Mouse (Mus musculus): ENCODE results near the gene Lrrc8e.

Gene Lrrc8e

DNA sequence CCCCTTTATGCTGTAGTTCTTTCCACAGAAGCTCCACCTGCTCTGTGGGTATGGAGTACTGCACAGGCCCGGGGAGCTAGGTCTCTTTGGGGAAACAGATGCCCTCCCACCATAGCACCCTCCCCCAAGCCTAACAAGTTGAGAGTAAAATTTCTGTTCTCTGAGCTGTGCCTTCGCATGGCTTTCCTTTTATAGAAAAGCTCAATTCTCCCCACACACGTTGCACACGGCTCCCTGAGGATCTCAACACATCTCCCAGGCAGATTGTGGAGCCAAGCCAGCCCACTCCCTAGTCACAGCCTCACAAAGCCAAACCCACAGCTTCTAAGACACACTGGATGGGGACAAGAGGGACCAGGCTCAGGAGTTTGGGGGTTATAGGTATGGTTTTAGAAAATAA is 30.3 kb downstream of the Lrrc8e start:
- no peak for DNase-seq (ENCODE audit: low spot score in 2 of 2)

DNA sequence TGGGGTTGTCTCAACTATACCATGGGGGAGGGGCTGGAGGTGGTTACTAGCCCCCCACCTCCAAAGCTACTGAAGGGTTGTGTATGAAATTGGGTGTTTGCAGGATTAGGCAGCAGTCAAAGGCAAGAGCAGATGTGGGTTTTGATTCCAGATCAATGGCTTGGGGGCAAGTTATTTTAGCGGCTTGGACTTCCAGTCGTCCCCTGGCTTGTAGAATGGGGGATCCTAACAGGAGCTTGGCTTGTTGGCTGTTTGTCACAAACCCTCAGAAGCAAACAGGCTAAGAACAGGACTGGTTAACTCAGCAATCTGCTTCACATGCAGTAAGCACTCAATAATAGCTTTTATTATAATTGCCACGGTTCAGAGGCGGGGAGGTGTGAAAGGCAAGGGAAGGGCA is 30.7 kb downstream of the Lrrc8e start:
- DNase-seq (ENCODE audit: low spot score in 2 of 2) = no peak

DNA sequence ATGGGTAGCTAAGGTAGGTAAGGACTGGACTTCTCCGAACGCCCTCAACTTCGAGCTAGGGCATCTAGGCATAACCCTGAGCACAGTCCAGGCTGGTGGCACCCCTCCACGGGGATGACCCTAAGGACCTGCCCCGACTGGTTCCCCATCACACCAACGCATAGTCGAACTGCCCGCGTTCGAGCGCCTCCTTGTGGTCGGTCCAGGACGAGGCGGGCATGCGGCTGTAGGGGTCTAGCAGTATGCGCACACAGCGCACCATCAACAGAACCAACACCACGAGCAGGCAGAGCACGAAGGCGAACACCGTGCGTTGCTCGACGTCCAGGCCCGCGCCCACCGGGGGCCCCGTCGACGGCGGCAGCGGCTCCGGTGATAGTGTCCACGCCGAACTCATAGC is 31.6 kb downstream of the Lrrc8e start:
- DNase-seq (ENCODE audit: low spot score in 2 of 2) = peak; percentile 78 to 88

DNA sequence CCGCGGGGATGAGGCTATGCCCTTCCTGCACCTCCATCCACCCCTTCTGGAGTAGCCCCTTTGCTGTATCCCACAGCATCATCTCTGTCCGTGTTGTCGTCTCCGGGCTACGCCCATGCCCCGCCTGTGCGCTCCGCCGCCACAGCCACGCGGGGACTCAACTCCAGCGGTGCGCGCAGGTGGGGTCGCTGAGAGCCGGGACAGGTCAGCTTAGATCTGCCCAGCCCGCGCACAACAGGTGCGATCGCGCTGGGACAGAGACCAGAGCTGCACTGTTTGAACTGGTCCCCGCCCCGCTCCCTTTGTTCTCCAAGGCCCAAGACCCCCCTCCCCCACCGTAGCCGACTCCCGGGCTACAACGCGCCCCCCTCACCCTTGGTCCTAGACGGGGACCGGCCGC is 32.1 kb downstream of the Lrrc8e start:
- DNase-seq (ENCODE audit: low spot score in 2 of 2) = peak in 1 of 2 experiments; percentile 46

DNA sequence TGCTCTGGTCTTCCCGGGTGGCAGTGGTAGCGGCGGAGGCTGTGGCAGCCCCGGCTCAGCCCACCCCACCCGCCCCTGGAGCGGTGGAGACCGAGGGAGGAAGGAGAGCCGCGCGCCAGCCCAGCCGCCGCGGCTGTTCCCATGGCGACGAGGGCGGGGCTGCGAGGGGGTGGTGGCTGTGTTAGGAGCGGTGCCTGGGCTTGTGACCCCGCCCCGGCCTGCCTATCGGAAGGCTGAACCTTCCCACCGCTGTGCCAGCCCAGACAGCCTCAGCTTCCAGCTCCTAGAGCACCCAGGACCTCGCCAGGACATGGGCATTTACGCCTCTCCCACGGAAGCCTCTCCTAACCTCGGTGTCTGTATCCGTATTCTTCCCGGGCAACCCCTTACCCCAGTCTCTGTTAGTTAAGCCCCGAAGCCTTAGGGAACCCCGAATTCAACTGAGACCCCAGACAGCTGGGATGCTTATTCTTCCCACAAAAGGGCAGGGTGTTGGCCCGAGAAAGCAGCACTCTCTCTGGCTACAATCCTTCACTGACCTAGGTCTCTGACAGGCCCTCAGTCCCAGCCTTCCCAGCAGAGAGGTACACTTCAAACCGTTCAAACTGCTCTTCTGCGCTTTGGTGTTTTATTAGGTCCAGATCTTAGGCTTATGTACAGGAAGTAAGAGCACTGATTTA is 32.6 kb downstream of the Lrrc8e start, which contains the start of gene Ctxn1:
Gene Ctxn1 (minus strand): TSS at position 150 of the 680 bp plus-strand sequence.
- peak; percentile 92 to 97 for DNase-seq (ENCODE audit: low spot score in 2 of 2)

DNA sequence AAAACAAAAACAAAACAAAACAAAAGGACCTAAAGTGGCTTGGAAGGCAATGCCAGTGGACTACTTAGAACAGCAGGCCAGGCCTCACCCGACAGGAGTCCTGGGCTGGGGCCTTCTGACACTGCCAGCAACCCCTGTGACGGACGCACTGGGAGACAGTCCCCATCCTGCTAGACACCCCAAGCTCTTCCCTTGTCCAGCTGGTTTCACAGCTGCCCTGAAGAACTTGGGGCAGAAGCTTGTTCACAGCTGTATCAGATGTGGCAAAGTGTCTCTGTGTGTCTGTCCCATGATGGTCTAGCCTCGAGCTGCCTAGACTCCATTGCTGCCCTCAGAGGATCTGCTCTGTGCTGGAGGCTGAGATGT is 33.2 kb downstream of the Lrrc8e start:
- no peak for DNase-seq (ENCODE audit: low spot score in 2 of 2)

DNA sequence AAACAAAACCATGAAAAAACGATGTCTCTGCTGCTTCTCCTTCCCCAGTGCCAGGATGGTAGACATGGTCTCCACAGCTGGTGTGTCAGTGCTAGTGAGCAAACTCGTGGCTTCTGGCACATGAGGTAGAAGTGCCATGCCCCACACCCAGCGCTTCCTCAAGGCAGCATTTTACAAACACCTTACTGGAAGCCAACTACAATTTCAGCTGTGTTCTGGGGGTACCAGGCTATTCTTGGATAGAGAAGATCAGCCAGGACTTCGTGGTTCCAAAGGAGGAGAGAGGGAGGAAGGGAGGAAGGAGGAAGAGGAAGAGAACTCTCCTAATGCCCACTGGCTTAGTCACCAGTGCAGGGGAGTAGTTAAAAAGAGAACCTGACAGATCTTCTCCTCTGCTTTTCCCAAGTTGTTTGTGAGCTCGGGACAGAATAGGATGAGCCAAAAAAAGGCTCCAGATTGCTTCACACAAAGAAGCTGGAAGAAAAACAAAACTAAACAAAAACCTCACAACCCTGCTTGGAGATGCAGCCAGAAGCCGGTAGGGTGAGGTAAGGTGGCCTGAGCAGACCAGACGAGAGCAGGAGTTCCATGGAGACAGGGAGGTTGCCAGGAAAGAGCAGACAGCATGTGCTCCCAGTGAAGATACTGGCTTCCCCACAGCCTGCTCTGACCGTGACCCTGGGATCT is 36.6 kb downstream of the Lrrc8e start:
- no peak for DNase-seq (ENCODE audit: low spot score in 2 of 2)

DNA sequence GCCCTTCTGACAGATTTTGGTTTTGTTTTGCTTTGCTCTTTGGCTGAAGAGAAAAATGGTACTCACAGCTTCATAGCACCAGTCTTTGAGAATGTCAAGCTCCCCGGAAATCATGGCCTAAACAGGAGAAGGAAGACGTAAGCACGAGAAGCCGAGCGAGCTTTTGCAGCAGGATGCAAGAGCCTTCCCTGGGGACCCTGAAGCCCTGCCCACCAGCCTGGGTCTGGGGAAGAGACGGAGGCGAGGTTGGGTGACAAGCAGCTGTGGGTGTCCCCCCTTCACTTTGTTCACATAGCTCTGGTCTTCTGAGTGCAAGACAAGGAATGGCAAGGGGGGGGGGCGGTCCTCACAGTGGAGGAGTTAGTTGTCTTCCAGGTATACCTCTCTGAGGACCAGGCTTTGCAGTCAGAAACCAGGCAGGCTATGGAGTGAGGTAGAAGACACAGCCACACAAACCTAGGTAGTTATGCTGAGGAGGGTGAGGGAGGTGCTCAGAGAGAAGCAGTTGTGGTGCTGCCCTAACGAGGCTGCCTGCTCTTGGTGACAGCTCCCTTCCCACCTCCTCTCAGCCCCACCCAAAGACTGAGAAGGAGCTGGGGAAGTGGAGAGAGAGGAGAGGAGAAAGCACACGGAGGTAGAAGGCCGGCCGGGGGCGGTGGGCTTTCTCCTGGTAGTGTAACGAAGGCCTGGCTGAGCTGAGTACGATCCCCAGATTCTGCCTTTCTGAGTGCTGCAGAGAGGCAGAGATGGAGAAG is 38.7 kb downstream of the Lrrc8e start:
- no peak for DNase-seq (ENCODE audit: low spot score in 2 of 2)

DNA sequence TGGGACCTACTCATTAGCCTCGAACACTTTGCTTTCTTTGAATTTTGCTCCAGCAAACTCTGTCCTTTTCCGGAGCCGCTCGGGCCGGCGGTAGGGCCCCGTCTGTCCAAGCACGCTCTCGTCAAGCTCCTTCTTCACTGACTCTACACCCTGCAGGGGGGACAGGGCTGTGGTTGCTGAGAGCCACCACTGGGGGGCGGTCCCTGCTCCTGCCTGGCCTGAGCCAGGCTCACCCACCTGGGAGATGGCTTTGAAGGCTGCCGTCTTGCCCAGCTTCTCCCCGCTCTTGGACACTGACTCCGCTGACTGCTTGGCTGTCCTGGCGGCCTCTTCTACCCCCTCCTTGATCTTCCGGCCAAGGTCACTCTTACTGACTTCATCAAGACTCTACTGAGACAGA is 41.0 kb downstream of the Lrrc8e start:
- DNase-seq (ENCODE audit: low spot score in 2 of 2) = no peak

DNA sequence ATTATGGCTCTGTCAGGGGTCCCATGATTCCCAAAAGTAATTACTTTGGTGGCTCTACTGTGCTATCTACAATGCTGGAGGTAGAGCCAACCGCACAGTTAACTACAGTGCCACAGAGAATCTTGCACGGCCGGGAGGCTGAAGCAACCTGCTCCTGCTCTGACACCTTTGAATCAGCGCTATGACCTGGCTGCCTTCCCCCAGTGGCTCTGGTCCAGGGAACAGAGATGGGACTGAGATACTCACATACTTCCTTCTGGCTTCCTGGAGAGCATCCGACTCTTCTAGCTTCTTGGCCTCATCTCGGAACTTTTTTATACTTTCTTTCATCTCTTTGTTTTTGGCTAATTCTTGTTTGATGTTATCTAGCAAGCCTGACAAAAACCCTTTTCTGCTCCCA is 43.0 kb downstream of the Lrrc8e start:
- DNase-seq (ENCODE audit: low spot score in 2 of 2) = no peak

DNA sequence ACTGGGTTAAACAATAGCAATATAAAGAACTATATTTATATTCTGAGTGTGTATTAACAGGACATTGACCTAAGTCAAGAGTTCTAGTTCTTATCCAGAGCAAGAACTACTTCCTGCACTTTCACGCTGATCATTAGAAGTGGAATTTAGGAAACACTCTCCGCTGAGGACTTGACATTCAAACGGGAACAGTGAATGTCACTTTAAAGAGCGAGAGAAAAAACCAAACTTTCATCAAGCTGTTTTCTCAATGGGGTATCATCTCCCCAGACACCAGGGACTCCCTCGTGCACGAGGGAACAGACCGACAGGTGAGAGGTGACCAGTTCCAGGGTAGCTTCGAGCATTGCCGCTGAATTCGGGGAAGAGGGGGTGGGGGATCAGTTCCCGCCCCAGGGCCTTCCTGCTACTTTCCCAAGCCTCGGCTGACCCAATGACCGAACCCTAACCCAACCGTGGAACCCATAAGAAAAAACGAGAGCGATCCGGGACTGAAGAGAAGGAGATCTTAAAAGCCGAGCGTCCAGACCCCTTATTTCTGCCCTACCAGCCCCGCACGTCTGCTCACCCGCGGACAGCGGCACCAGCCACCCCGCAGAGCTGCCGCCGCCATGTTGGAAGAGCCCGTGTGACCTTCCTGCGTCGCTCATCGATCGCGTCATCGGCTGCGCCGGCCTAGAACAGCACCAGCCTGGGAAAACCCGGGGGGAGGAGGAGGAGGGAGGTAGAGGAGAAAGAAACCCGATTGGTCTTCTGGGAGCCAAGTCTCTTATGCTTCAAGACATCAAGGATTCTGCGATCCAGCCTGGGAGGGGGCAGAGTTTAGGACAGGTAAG is 48.9 kb downstream of the Lrrc8e start, which contains the start of gene Timm44:
Gene Timm44 (minus strand): TSS at position 639 of the 836 bp plus-strand sequence.
- DNase-seq (ENCODE audit: low spot score in 2 of 2) = peak; percentile 88 to 92

DNA sequence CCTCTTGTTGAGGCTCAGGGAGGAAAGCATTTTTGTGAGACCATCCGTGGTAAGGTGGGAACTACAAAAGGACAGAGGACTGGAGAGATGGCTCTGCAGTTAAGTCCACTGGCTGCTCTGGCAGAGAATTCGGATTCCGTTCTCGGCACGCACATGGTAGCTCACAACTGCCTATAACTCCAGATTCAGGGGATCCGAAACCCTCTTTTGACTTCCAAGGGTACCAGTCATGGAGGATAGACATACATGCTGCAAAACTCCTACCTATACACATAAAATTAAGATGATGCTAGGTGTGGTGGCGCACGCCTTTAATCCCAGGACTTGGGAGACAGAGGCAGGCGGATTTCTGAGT is 49.5 kb downstream of the Lrrc8e start:
- no peak for DNase-seq (ENCODE audit: low spot score in 2 of 2)

Measured in thymus, postnatal 10 days (tissue).